Mouse (Mus musculus): ENCODE data around the gene Dact1.

DNA sequence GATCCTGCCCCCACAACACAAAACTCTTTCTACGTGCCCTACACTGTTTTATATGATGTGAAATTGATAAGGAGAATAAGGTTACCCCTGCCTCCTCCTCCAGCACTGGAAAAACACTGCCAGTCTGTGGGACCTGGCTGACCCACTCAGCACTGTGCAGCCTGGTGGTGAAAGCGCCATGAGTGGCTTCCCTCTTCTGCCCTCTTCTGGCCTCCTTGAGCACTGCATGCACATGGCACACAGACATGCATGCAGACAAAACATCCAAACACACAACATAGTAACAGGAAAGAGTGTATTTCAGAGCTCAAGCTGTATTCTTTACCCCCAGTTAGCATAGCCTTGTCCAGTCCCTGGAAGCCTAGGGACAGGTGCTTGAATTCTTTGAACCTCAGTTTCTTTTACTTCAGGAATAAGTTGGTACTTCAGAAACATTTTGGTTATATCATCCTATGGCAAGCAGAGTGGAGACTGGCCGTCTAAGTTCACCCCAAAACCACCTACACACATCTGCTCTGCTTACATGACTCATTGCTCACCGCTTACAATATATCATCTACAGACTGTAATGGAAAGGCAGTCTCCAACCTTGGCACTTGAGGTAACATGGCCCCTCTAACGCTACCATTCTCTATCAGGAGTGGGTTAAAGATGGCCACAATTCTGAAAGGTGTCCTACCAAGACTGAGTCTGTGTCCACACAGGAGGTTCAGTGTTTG lies 35.0 kb upstream of the Dact1 start:
- TF ChIP-seq CTCF (IDR thresholded peaks at IDR 0.05) (peak; percentile 47), EP300 (IDR thresholded peaks at IDR 0.05) (no peak)

Data from lung, postnatal 0 days (tissue).